Mouse (Mus musculus): ENCODE data around the gene Erh.

- no peak for TF ChIP-seq CTCF (IDR thresholded peaks at IDR 0.05; ENCODE audit: borderline replicate concordance, control insufficient read depth, extremely low read depth, insufficient read depth, low read length, poor library complexity)
- no peak for TF ChIP-seq POLR2A (IDR thresholded peaks at IDR 0.05; ENCODE audit: control insufficient read depth, extremely low read depth, insufficient read depth, low read length, poor library complexity)
These were observed 34.2 kb downstream of the Erh start for GRCm38 (mm10) chr12:80609928-80610327.

Data from thymus, adult 2 months (tissue).